Mouse (Mus musculus): Measurements from ENCODE around the gene Palm2.

GRCm38 (mm10) chr4:57586933-57587658, 153.0 kb downstream of the Palm2 start:
- no peak for TF ChIP-seq EP300 (IDR thresholded peaks at IDR 0.05; ENCODE audit: low read depth)
- no peak for TF ChIP-seq CTCF (IDR thresholded peaks at IDR 0.05; ENCODE audit: low read depth)

Data from liver, embryonic 14.5 days (tissue).